Mouse (Mus musculus) macrophage (primary cell): ENCODE results near the gene Stk38l. TPM values are rescaled to one million over a fixed set of nuclear protein-coding genes. Genes with fewer than 3 reads are reported as not detected.

Source experiments
- H3K27ac ChIP-seq: fragments of 350-480 bp; formaldehyde crosslinking; 2 replicates; pipeline ENCODE4 v1.9.0; 2021
- H3K36me3 ChIP-seq: fragments of 350-480 bp; formaldehyde crosslinking; 2 replicates; pipeline ENCODE4 v1.9.0; 2021; ENCODE audit errors: inconsistent target
- H3K4me3 ChIP-seq: fragments of 350-480 bp; formaldehyde crosslinking; 2 replicates; pipeline ENCODE4 v1.9.0; 2021; ENCODE audit errors: inconsistent target
- H3K79me2 ChIP-seq: fragments of 350-480 bp; formaldehyde crosslinking; 2 replicates; pipeline ENCODE4 v1.9.0; 2021; ENCODE audit errors: inconsistent target
- WGBS: methylation state at CpG from one replicate; pipeline ENCODE4 v1.1.7; 2026; ENCODE audit warnings: inconsistent platforms; ENCODE audit not compliant: missing documents; 5-methylcytosine and 5-hydroxymethylcytosine counted together
- polyA plus RNA-seq: library from polyadenylated mRNA; stranded (reverse); fragments of 250-400 nt; gene quantifications from 3 replicates; pipeline ENCODE4 v1.2.4, GENCODE M21; 2018; ENCODE audit warnings: inconsistent platforms

Stk38l gene
- polyA plus RNA-seq, 1 experiment from 2014 or later: 3.3 TPM

GRCm38 (mm10) chr6:146748271-146748670, 23.5 kb downstream of the Stk38l start:
- H3K79me2 ChIP-seq: peaks cover 6% of the 10 kb centered on the region; the same call in 1 of the 2 replicates
- no peak overlapping the region for H3K4me3 ChIP-seq
- 100% methylated on average over 1 of the region's 1 CpGs for WGBS
- H3K36me3 ChIP-seq: no peaks in the 10 kb centered on the region
- H3K27ac ChIP-seq: no peak overlapping the region

DNA sequence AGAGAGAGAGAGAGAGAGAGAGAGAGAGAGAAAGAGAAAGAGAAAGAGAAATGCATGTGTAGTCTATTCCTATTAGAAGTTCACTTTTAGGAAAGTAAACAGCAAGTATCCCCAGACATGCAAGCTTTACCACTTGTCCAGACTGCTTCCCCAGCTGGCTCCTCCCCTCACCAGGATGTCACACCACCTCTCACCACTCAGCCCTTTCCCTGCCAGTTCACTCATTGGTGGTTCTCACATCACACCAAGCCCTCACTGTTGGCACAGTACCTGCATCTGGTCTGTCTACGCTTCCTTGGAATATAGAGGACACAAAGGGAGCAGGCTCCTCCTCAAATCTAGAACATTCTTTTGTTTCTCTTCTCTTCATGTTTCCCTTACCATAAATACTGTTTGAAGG, 26.9 kb downstream of the Stk38l start:
- Histone ChIP-seq H3K79me2 (peaks cover 12% of the 10 kb centered on the region; the same call in 1 of the 2 replicates), H3K4me3 (no peak overlapping the region), H3K27ac (peak overlapping the region; percentile 40), H3K36me3 (no peaks in the 10 kb centered on the region)
- WGBS: 67% methylated on average over 1 of the region's 1 CpGs

- H3K4me3 ChIP-seq: no peak overlapping the region
- H3K79me2 ChIP-seq: peaks cover 12% of the 10 kb centered on the region; the same call in 1 of the 2 replicates
- H3K36me3 ChIP-seq: no peaks in the 10 kb centered on the region
- peak overlapping the region; percentile 40 for H3K27ac ChIP-seq
- WGBS: 93% methylated on average over 2 of the region's 2 CpGs
Measured at GRCm38 (mm10) chr6:146752178-146752577, 27.4 kb downstream of the Stk38l start.

GRCm38 (mm10) chr6:146752612-146753011, 27.8 kb downstream of the Stk38l start:
- WGBS: 100% methylated on average over 1 of the region's 1 CpGs
- Histone ChIP-seq H3K27ac (no peak overlapping the region), H3K79me2 (peaks cover 12% of the 10 kb centered on the region; the same call in 1 of the 2 replicates), H3K4me3 (no peak overlapping the region), H3K36me3 (no peaks in the 10 kb centered on the region)

GRCm38 (mm10) chr6:146753560-146754160, 28.9 kb downstream of the Stk38l start:
- no peak overlapping the region for H3K4me3 ChIP-seq
- WGBS: 70% methylated on average over 2 of the region's 2 CpGs
- no peaks in the 10 kb centered on the region for H3K36me3 ChIP-seq
- H3K79me2 ChIP-seq: peaks cover 7% of the 10 kb centered on the region; the same call in 1 of the 2 replicates
- no peak overlapping the region for H3K27ac ChIP-seq

- 92% methylated on average over 2 of the region's 2 CpGs for WGBS
- H3K4me3 ChIP-seq: no peak overlapping the region
- no peak overlapping the region for H3K27ac ChIP-seq
- H3K36me3 ChIP-seq: no peaks in the 10 kb centered on the region
- H3K79me2 ChIP-seq: peaks cover 6% of the 10 kb centered on the region; the same call in 1 of the 2 replicates
Measured at GRCm38 (mm10) chr6:146755136-146755535, 30.3 kb downstream of the Stk38l start.

- Histone ChIP-seq H3K4me3 (no peak overlapping the region), H3K36me3 (no peaks in the 10 kb centered on the region), H3K27ac (no peak overlapping the region), H3K79me2 (peaks cover 6% of the 10 kb centered on the region; the same call in 1 of the 2 replicates)
- WGBS: 96% methylated on average over 4 of the region's 4 CpGs
Measured at GRCm38 (mm10) chr6:146755679-146756078, 30.9 kb downstream of the Stk38l start.

- H3K4me3 ChIP-seq: no peak overlapping the region
- 6% methylated on average over 2 of the region's 2 CpGs for WGBS
- peaks cover 6% of the 10 kb centered on the region; the same call in 1 of the 2 replicates for H3K79me2 ChIP-seq
- 0 out of 2 replicates have a peak overlapping the region, but pooled peaks have one; percentile 13 for H3K27ac ChIP-seq
- no peaks in the 10 kb centered on the region for H3K36me3 ChIP-seq
Measured at GRCm38 (mm10) chr6:146759027-146759426, 34.2 kb downstream of the Stk38l start.

- no peak overlapping the region for H3K27ac ChIP-seq
- 97% methylated on average over 2 of the region's 2 CpGs for WGBS
Measured at GRCm38 (mm10) chr6:146760022-146760421, 35.2 kb downstream of the Stk38l start.

DNA sequence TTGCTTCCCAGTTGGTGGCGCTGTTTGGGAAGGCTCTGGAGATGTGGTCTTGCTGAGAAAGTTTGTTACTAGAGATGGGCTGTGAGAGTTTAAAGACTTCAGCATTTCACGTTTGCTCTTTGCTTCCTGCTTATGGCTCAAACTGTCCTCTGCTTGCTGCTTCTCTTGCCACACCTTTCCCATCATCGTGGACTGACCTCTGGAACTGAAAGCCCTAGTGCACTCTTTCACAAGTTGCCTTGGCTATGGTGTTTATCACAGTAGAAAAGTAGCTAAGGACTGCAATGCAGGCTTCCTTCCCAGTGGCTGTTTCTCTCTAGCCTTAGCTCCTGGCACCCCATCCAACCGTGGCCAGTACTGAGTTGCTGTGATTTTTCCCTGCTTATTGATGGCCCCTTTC, 35.9 kb downstream of the Stk38l start:
- H3K36me3 ChIP-seq: no peaks in the 10 kb centered on the region
- no peak overlapping the region for H3K4me3 ChIP-seq
- no peak overlapping the region for H3K27ac ChIP-seq
- 79% methylated on average over 4 of the region's 4 CpGs for WGBS
- H3K79me2 ChIP-seq: no peaks in the 10 kb centered on the region; the same call in 1 of the 2 replicates

More at GRCm38 (mm10) chr6:146760022-146760421, 35.2 kb downstream of the Stk38l start:
- Histone ChIP-seq H3K36me3 (no peaks in the 10 kb centered on the region), H3K4me3 (no peak overlapping the region), H3K79me2 (peaks cover 5% of the 10 kb centered on the region; the same call in 1 of the 2 replicates)

GRCm38 (mm10) chr6:146762264-146762898, 37.6 kb downstream of the Stk38l start:
- Histone ChIP-seq H3K4me3 (no peak overlapping the region), H3K27ac (no peak overlapping the region), H3K36me3 (peaks cover 9% of the 10 kb centered on the region; the same call in 1 of the 2 replicates), H3K79me2 (no peaks in the 10 kb centered on the region)
- whole genome bisulfite sequencing: 83% methylated on average over 4 of the region's 5 CpGs

GRCm38 (mm10) chr6:146764593-146764992, 39.8 kb downstream of the Stk38l start:
- Histone ChIP-seq H3K79me2 (no peaks in the 10 kb centered on the region), H3K27ac (no peak overlapping the region), H3K4me3 (no peak overlapping the region), H3K36me3 (peaks cover 15% of the 10 kb centered on the region; the same call in 1 of the 2 replicates)
- 80% methylated on average over 2 of the region's 2 CpGs for WGBS

GRCm38 (mm10) chr6:146765270-146765669, 40.5 kb downstream of the Stk38l start:
- no peak overlapping the region for H3K27ac ChIP-seq
- 95% methylated on average over 4 of the region's 4 CpGs for WGBS
- H3K36me3 ChIP-seq: peaks cover 15% of the 10 kb centered on the region; the same call in 1 of the 2 replicates
- H3K79me2 ChIP-seq: no peaks in the 10 kb centered on the region
- H3K4me3 ChIP-seq: no peak overlapping the region

DNA sequence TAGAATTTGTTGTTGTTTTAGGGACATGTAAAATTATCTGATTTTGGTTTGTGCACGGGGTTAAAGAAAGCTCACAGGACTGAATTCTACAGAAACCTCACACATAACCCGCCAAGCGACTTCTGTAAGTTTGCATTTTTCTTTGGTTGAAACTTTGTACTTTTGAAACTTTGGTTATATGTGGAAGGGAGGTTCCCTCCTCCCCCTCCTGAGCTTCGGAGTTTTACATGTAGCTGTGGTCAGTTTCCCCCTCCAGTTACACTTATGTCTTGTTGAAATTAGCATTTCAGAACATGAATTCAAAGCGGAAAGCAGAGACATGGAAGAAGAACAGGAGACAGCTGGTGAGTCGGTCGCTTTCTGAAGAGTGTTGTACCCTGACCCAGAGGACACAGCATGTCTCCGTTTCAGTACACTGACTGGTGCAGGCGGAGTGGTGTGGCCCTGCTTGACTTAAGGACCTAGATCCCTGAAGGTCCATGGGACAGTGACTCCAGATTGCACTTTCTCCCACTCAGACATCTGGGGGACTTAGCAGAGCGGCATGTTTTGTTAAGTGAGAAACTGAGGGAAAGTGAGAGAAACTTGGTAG, 44.1 kb downstream of the Stk38l start:
- Histone ChIP-seq H3K79me2 (no peaks in the 10 kb centered on the region), H3K27ac (no peak overlapping the region), H3K36me3 (peaks cover 33% of the 10 kb centered on the region; the same call in 1 of the 2 replicates), H3K4me3 (no peak overlapping the region)
- 94% methylated on average over 10 of the region's 10 CpGs for WGBS
